Mouse (Mus musculus) bone marrow macrophage, adult 2 months (primary cell): ENCODE results near the gene Fancc.

Experiments used
- CTCF ChIP-seq: IDR thresholded peaks from 2 replicates; pipeline ENCODE4 v1.5.1; 2012; ENCODE audit warnings: low read depth, mild to moderate bottlenecking, low read length, moderate library complexity
- POLR2A ChIP-seq: IDR thresholded peaks from 2 replicates; pipeline ENCODE4 v1.6.1; 2012; ENCODE audit warnings: mild to moderate bottlenecking, low read depth, low read length, borderline replicate concordance

DNA sequence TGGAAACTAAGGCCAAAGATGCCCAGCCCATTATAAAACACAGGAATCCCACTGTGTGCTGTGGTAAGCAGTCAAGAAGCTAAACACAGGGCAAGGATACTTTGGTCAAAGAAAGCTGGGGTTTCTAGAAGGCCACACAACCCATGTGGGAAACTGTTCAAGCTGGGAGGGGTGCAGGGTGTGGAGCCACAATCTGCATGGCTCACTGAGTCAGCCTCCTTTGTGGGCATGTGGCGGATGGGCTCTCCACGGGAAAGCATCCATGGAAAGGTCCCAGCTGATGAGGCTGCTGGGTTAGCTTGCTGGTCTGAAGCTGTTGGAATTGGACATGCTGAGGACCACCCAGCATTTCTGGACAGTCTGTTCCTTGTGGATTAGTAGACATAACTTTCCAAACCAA, 154.3 kb downstream of the Fancc start:
- TF ChIP-seq CTCF (no peak), POLR2A (no peak)
